Mouse (Mus musculus) limb, embryonic 14.5 days (tissue): ENCODE results near the gene Fndc5. TPM values are rescaled to one million over a fixed set of nuclear protein-coding genes. Genes with fewer than 3 reads are reported as not detected.

Experiments used
- ATAC-seq: fragments of 200-750 bp; cut with Nextera tagmentation; 2 replicates; pipeline ENCODE4 v1.8.0; 2017; ENCODE audit warnings: low read depth, moderate number of reproducible peaks, moderate TSS enrichment; ENCODE audit not compliant: low FRiP score
- DNase-seq: peaks from one replicate; pipeline ENCODE4 v3.0.0-alpha.2; 2015; ENCODE audit warnings: low spot score
- H3K27ac ChIP-seq: fragments of 300-500 bp; sonication (generic); replicated peaks from 2 replicates; pipeline ENCODE4 v1.5.1; 2014; ENCODE audit warnings: low read depth, mild to moderate bottlenecking, low read length, moderate library complexity, mixed read lengths
- H3K27me3 ChIP-seq: fragments of 300-500 bp; sonication (generic); 2 replicates; pipeline ENCODE4 v1.6.1; 2014; ENCODE audit warnings: low read length, mixed read lengths; ENCODE audit not compliant: control insufficient read depth, insufficient read depth
- H3K36me3 ChIP-seq: fragments of 300-500 bp; sonication (generic); 2 replicates; pipeline ENCODE4 v1.6.1; 2014; ENCODE audit warnings: mild to moderate bottlenecking, low read length, moderate library complexity, mixed read lengths; ENCODE audit not compliant: control insufficient read depth, insufficient read depth
- H3K4me1 ChIP-seq: fragments of 300-500 bp; sonication (generic); 2 replicates; pipeline ENCODE4 v1.6.1; 2014; ENCODE audit warnings: antibody characterized with exemption, low read length, mixed read lengths; ENCODE audit not compliant: control insufficient read depth, insufficient read depth
- H3K4me2 ChIP-seq: fragments of 300-500 bp; sonication (generic); replicated peaks from 2 replicates; pipeline ENCODE4 v1.6.1; 2014; ENCODE audit warnings: low read depth, mild to moderate bottlenecking, low read length, moderate library complexity; ENCODE audit not compliant: severe bottlenecking
- H3K4me3 ChIP-seq: fragments of 300-500 bp; sonication (generic); replicated peaks from 2 replicates; pipeline ENCODE4 v1.5.1; 2014; ENCODE audit warnings: low read length
- H3K9ac ChIP-seq: fragments of 300-500 bp; sonication (generic); 2 replicates; pipeline ENCODE4 v1.6.1; 2014; ENCODE audit warnings: mild to moderate bottlenecking, low read depth, low read length, moderate library complexity; ENCODE audit not compliant: severe bottlenecking
- H3K9me3 ChIP-seq: fragments of 300-500 bp; sonication (generic); 2 replicates; pipeline ENCODE4 v1.6.1; 2016; ENCODE audit warnings: low read length; ENCODE audit not compliant: control insufficient read depth
- POLR2A ChIP-seq: fragments of 200-500 bp; IDR thresholded peaks from 2 replicates; pipeline ENCODE4 v1.8.0; 2012; ENCODE audit warnings: inconsistent platforms, mild to moderate bottlenecking, moderate library complexity, borderline replicate concordance; ENCODE audit not compliant: insufficient read depth, insufficient read length; ENCODE audit errors: extremely low read depth
- WGBS: fragments of 180-500 bp; shearing (Covaris S2); extraction: QIAGEN DNeasy Blood & Tissue Kit; methylation state at CpG from one replicate; pipeline ENCODE4 v1.1.7; 2014; 5-methylcytosine and 5-hydroxymethylcytosine counted together
- polyA plus RNA-seq, 2 experiments: library from polyadenylated mRNA; depleted of rRNA in 1 of 2; stranded (reverse) in 1 of 2; unstranded in 1 of 2; fragments of >200 nt; fragmentation: Nextera tagmentation in 1 of 2; extraction: Ambion mirVana in 1 of 2; gene quantifications; 2 replicates each; pipeline versions ENCODE4 v1.2.1 to v1.2.3; 2012 to 2014

Fndc5 gene
- polyA plus RNA-seq, 2 experiments, result 31.0 to 32.8 TPM

DNA sequence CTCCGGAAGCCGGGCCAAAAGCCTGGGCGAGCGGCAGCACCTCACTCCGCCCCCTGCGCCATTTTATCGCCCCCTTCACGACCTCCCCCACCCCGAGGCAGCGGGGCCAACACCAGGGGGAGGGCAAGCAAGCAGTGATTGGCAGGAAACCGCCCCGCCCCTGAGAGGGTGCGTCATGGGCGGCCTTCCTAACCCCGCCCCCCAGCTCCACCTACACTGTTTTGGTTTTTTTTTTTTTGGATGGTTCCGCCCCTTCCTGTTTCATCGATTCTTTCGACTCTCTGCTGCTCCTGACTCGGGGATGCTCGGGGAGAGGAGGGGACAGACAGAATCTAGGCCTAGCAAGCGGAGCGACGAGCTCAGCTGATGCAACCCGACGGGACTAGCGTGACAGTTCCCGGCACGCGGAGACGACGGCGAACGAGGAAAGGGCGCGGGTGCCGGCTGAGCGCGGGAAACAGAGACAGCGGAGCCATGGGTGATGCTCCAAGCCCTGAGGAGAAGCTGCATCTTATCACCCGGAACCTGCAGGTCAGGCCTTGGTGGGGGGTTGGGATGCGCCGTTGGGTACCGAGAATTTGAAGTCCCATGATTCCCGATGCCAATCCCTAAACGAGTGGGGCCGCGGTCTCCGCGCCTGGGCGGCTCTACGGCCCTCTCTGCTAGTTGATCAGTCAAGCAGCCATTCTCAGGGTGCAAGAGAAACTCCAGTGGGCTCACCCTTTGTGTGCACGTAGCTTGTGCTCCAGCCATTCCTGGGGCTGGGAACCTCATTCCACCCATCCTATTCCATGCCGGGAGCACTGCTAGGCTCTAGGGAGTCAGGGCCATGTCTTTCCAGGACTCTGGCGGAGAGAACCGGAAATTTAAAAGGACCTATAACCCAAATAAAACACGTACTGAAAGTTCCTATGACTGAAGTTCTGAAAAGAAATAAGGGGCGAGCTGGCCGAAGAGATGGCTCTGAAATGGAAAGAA lies 53.0 kb downstream of the Fndc5 start, which contains the start of the genes S100pbp and Yars:
Gene S100pbp, minus strand, starts transcription at position 186 of the 978 bp plus-strand sequence.
Gene Yars, plus strand, starts transcription at position 219 of the 978 bp plus-strand sequence.
- 0 out of 2 replicates have a peak, but pooled peaks have one; percentile 25 for TF ChIP-seq POLR2A
- peak within 1 kb of the TSS; percentile 88 for H3K9ac ChIP-seq
- H3K27me3 ChIP-seq, result no peaks in the 10 kb centered on the region
- H3K27ac ChIP-seq, result peak within 1 kb of the TSS; percentile 91
- under 1% methylated on average over 54 of the region's 58 CpGs for WGBS
- peak; percentile 94 for ATAC-seq
- H3K4me1 ChIP-seq, result peaks cover 19% of the 10 kb centered on the region
- peaks cover 6% of the 10 kb centered on the region; the same call in 1 of the 2 replicates for H3K36me3 ChIP-seq
- peak within 1 kb of the TSS; percentile 85 for H3K4me3 ChIP-seq
- peak within 1 kb of the TSS; percentile 58 for H3K4me2 ChIP-seq
- peak; percentile 99 for DNase-seq
- no peaks in the 10 kb centered on the region for H3K9me3 ChIP-seq

DNA sequence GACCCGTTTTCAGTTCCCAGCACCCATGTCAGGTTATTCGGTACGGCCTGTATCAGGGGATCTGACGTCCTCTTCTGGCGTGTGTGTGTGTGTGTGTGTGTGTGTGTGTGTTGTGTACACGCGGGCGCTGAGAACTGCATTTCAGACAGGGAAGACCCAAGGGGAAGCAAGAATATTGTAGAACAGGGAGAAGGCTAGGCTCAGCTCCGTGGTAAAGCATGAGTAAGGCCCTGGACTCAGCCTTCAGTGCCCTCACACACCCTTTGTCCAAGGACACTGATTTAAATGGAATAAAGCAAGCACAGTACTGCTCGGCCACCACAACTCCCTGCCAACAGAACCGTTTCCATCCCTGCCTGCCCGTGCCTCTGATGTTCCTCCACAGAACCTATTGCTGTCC lies 53.7 kb downstream of the Fndc5 start:
- Histone ChIP-seq H3K27ac (peak overlapping the region; percentile 61; the same call in 1 of the 2 replicates), H3K9ac (peak overlapping the region; percentile 68), H3K27me3 (no peaks in the 10 kb centered on the region), H3K36me3 (peaks cover 6% of the 10 kb centered on the region), H3K4me1 (peaks cover 19% of the 10 kb centered on the region), H3K9me3 (no peaks in the 10 kb centered on the region), H3K4me2 (peak overlapping the region; percentile 58), H3K4me3 (peak overlapping the region; percentile 85)
- WGBS, result 4% methylated on average over 12 of the region's 12 CpGs
- no peak for DNase-seq
- TF ChIP-seq POLR2A, result no peak
- ATAC-seq, result no peak

DNA sequence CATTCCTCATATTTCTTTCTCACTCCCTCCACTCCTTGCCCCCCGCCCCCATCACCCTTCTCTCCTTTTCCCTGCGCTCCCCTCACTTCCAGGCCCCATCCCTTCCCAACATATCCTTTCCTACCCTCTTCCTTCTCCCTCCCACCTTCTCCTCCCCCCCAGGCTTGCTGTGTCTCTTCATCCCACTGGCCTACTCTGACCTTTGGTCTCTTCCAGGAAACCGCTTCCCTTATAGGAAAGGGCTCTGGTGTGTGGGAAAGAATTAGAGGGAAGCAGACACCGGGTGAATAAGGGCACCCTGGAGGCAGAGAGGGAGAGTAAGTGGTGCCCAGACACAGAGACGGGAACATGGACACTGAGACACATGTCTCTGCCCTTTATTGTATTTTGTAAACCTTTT lies 54.9 kb downstream of the Fndc5 start:
- Histone ChIP-seq H3K9ac (no peak overlapping the region), H3K4me2 (no peak overlapping the region), H3K4me3 (no peak overlapping the region), H3K9me3 (no peaks in the 10 kb centered on the region), H3K4me1 (peaks cover 19% of the 10 kb centered on the region), H3K27me3 (no peaks in the 10 kb centered on the region), H3K27ac (no peak overlapping the region), H3K36me3 (peaks cover 18% of the 10 kb centered on the region)
- 80% methylated on average over 5 of the region's 5 CpGs for WGBS
- DNase-seq (no peak), ATAC-seq (no peak)
- TF ChIP-seq POLR2A, result no peak

Other genes starting within 250 kb of the Fndc5 start
- gene Azin2, start 174.6 kb upstream of the Fndc5 start, polyA plus RNA-seq (2012; rRNA removed), result 30.7 and 32.8 TPM in 2 replicates
- gene Azin2, start 174.6 kb upstream of the Fndc5 start, polyA plus RNA-seq (2014; fragmentation: Nextera tagmentation; extraction: Ambion mirVana), result 26.5 and 34.3 TPM in 2 replicates
- gene Ak2, start 145.0 kb upstream of the Fndc5 start, polyA plus RNA-seq (2012; rRNA removed), result 94.7 and 127 TPM in 2 replicates
- 153 and 165 TPM in 2 replicates for gene Ak2, start 145.0 kb upstream of the Fndc5 start, polyA plus RNA-seq (2014; fragmentation: Nextera tagmentation; extraction: Ambion mirVana)
- 28.1 and 29.1 TPM in 2 replicates for gene Rnf19b, start 78.7 kb upstream of the Fndc5 start, polyA plus RNA-seq (2012; rRNA removed)
- 9.9 and 10.0 TPM in 2 replicates for gene Rnf19b, start 78.7 kb upstream of the Fndc5 start, polyA plus RNA-seq (2014; fragmentation: Nextera tagmentation; extraction: Ambion mirVana)
- 8.8 and 9.9 TPM in 2 replicates for gene Tmem54, start 31.5 kb upstream of the Fndc5 start, polyA plus RNA-seq (2012; rRNA removed)
- 11.1 and 13.3 TPM in 2 replicates for gene Tmem54, start 31.5 kb upstream of the Fndc5 start, polyA plus RNA-seq (2014; fragmentation: Nextera tagmentation; extraction: Ambion mirVana)
- gene Hpca, start 15.0 kb upstream of the Fndc5 start, polyA plus RNA-seq (2012; rRNA removed), result 2.1 and 2.4 TPM in 2 replicates
- 0.39 and 0.94 TPM in 2 replicates for gene Hpca, start 15.0 kb upstream of the Fndc5 start, polyA plus RNA-seq (2014; fragmentation: Nextera tagmentation; extraction: Ambion mirVana)
- gene S100pbp, start 52.7 kb downstream of the Fndc5 start, polyA plus RNA-seq (2012; rRNA removed), result 59.9 and 67.7 TPM in 2 replicates
- gene S100pbp, start 52.7 kb downstream of the Fndc5 start, polyA plus RNA-seq (2014; fragmentation: Nextera tagmentation; extraction: Ambion mirVana), result 14.9 and 19.9 TPM in 2 replicates
- 37.7 and 50.3 TPM in 2 replicates for gene Yars, start 52.8 kb downstream of the Fndc5 start, polyA plus RNA-seq (2012; rRNA removed)
- gene Yars, start 52.8 kb downstream of the Fndc5 start, polyA plus RNA-seq (2014; fragmentation: Nextera tagmentation; extraction: Ambion mirVana), result 78.7 and 79.5 TPM in 2 replicates
- 17.1 and 22.5 TPM in 2 replicates for gene C77080, start 124.4 kb downstream of the Fndc5 start, polyA plus RNA-seq (2012; rRNA removed)
- 7.6 and 9.2 TPM in 2 replicates for gene C77080, start 124.4 kb downstream of the Fndc5 start, polyA plus RNA-seq (2014; fragmentation: Nextera tagmentation; extraction: Ambion mirVana)
- gene Sync, start 150.6 kb downstream of the Fndc5 start, polyA plus RNA-seq (2012; rRNA removed), result 3.9 and 5.3 TPM in 2 replicates
- gene Sync, start 150.6 kb downstream of the Fndc5 start, polyA plus RNA-seq (2014; fragmentation: Nextera tagmentation; extraction: Ambion mirVana), result 4.6 and 6.1 TPM in 2 replicates
- 112 and 128 TPM in 2 replicates for gene Rbbp4, start 198.4 kb downstream of the Fndc5 start, polyA plus RNA-seq (2012; rRNA removed)
- gene Rbbp4, start 198.4 kb downstream of the Fndc5 start, polyA plus RNA-seq (2014; fragmentation: Nextera tagmentation; extraction: Ambion mirVana), result 331 and 346 TPM in 2 replicates
- 26.4 and 36.6 TPM in 2 replicates for gene Zbtb8os, start 198.7 kb downstream of the Fndc5 start, polyA plus RNA-seq (2012; rRNA removed)
- 44.4 TPM in 2 replicates for gene Zbtb8os, start 198.7 kb downstream of the Fndc5 start, polyA plus RNA-seq (2014; fragmentation: Nextera tagmentation; extraction: Ambion mirVana)
- gene Zbtb8a, start 241.1 kb downstream of the Fndc5 start, polyA plus RNA-seq (2012; rRNA removed), result 16.2 and 16.8 TPM in 2 replicates
- gene Zbtb8a, start 241.1 kb downstream of the Fndc5 start, polyA plus RNA-seq (2014; fragmentation: Nextera tagmentation; extraction: Ambion mirVana), result 5.6 and 7.1 TPM in 2 replicates